Mouse (Mus musculus) erythroid progenitor cell, adult 5-6 weeks (primary cell): ENCODE measurements around the gene Gm9918. TPM values are rescaled to one million over a fixed set of nuclear protein-coding genes. Genes with fewer than 3 reads are reported as not detected.

Source experiments
- total RNA-seq, 2 experiments: library from RNA; stranded (forward) in 1 of 2; stranded (reverse) in 1 of 2; fragments of 150-400 nt in 1 of 2; fragments of 186-747, 209-891 nt in 1 of 2; gene quantifications; 2 replicates each; pipeline versions ENCODE4 v1.2.3 to v1.2.4; 2015 to 2017; ENCODE audit warnings: low replicate concordance in 2 of 2

Gene Gm9918
- total RNA-seq, 2 experiments from 2014 or later, result not detected

Other genes with a start within 250 kb of the Gm9918 start
- 1.7 TPM in 1 of 2 replicates, not detected in the other for gene Krt18, start 242.4 kb upstream of the Gm9918 start, total RNA-seq (2015; ENCODE audit: low replicate concordance)
- 0.26 TPM in 1 of 2 replicates, not detected in the other for gene Krt18, start 242.4 kb upstream of the Gm9918 start, total RNA-seq (2017; ENCODE audit: low replicate concordance)
- gene Eif4b, start 196.8 kb upstream of the Gm9918 start, total RNA-seq (2015; ENCODE audit: low replicate concordance), result 34.2 and 49.9 TPM in 2 replicates
- 89.8 and 92.8 TPM in 2 replicates for gene Eif4b, start 196.8 kb upstream of the Gm9918 start, total RNA-seq (2017; ENCODE audit: low replicate concordance)
- gene Tns2, start 170.2 kb upstream of the Gm9918 start, total RNA-seq (2015; ENCODE audit: low replicate concordance), result 0.36 TPM in 1 of 2 replicates, not detected in the other
- not detected in 2 replicates for gene Tns2, start 170.2 kb upstream of the Gm9918 start, total RNA-seq (2017; ENCODE audit: low replicate concordance)
- gene Spryd3, start 134.3 kb upstream of the Gm9918 start, total RNA-seq (2015; ENCODE audit: low replicate concordance), result 2.5 and 5.4 TPM in 2 replicates
- gene Spryd3, start 134.3 kb upstream of the Gm9918 start, total RNA-seq (2017; ENCODE audit: low replicate concordance), result 2.3 and 16.0 TPM in 2 replicates
- gene Igfbp6, start 126.2 kb upstream of the Gm9918 start, total RNA-seq (2015; ENCODE audit: low replicate concordance), result not detected in 2 replicates
- not detected in 2 replicates for gene Igfbp6, start 126.2 kb upstream of the Gm9918 start, total RNA-seq (2017; ENCODE audit: low replicate concordance)
- gene Soat2, start 120.0 kb upstream of the Gm9918 start, total RNA-seq (2015; ENCODE audit: low replicate concordance), result 1.1 and 5.0 TPM in 2 replicates
- gene Soat2, start 120.0 kb upstream of the Gm9918 start, total RNA-seq (2017; ENCODE audit: low replicate concordance), result 1.0 and 1.7 TPM in 2 replicates
- gene Zfp740, start 67.3 kb upstream of the Gm9918 start, total RNA-seq (2015; ENCODE audit: low replicate concordance), result 25.2 and 33.5 TPM in 2 replicates
- 30.5 and 52.6 TPM in 2 replicates for gene Zfp740, start 67.3 kb upstream of the Gm9918 start, total RNA-seq (2017; ENCODE audit: low replicate concordance)
- 8.3 and 23.9 TPM in 2 replicates for gene Csad, start 65.8 kb upstream of the Gm9918 start, total RNA-seq (2015; ENCODE audit: low replicate concordance)
- 6.3 and 27.2 TPM in 2 replicates for gene Csad, start 65.8 kb upstream of the Gm9918 start, total RNA-seq (2017; ENCODE audit: low replicate concordance)
- gene Itgb7, start 38.6 kb upstream of the Gm9918 start, total RNA-seq (2015; ENCODE audit: low replicate concordance), result 26.0 and 32.1 TPM in 2 replicates
- 21.8 and 32.8 TPM in 2 replicates for gene Itgb7, start 38.6 kb upstream of the Gm9918 start, total RNA-seq (2017; ENCODE audit: low replicate concordance)
- 4.6 and 9.4 TPM in 2 replicates for gene Rarg, start 13.0 kb upstream of the Gm9918 start, total RNA-seq (2015; ENCODE audit: low replicate concordance)
- gene Rarg, start 13.0 kb upstream of the Gm9918 start, total RNA-seq (2017; ENCODE audit: low replicate concordance), result 2.6 and 3.6 TPM in 2 replicates
- 8.8 and 19.1 TPM in 2 replicates for gene Mfsd5, start 8.9 kb downstream of the Gm9918 start, total RNA-seq (2015; ENCODE audit: low replicate concordance)
- 3.1 and 5.1 TPM in 2 replicates for gene Mfsd5, start 8.9 kb downstream of the Gm9918 start, total RNA-seq (2017; ENCODE audit: low replicate concordance)
- gene Espl1, start 25.7 kb downstream of the Gm9918 start, total RNA-seq (2015; ENCODE audit: low replicate concordance), result 145 and 158 TPM in 2 replicates
- 127 and 176 TPM in 2 replicates for gene Espl1, start 25.7 kb downstream of the Gm9918 start, total RNA-seq (2017; ENCODE audit: low replicate concordance)
- gene Pfdn5, start 55.6 kb downstream of the Gm9918 start, total RNA-seq (2015; ENCODE audit: low replicate concordance), result 121 and 130 TPM in 2 replicates
- gene Pfdn5, start 55.6 kb downstream of the Gm9918 start, total RNA-seq (2017; ENCODE audit: low replicate concordance), result 68.3 and 116 TPM in 2 replicates
- 27.8 and 39.0 TPM in 2 replicates for gene Myg1, start 61.1 kb downstream of the Gm9918 start, total RNA-seq (2015; ENCODE audit: low replicate concordance)
- gene Myg1, start 61.1 kb downstream of the Gm9918 start, total RNA-seq (2017; ENCODE audit: low replicate concordance), result 16.2 and 29.7 TPM in 2 replicates
- 41.9 and 51.5 TPM in 2 replicates for gene Aaas, start 80.2 kb downstream of the Gm9918 start, total RNA-seq (2015; ENCODE audit: low replicate concordance)
- gene Aaas, start 80.2 kb downstream of the Gm9918 start, total RNA-seq (2017; ENCODE audit: low replicate concordance), result 18.2 and 49.8 TPM in 2 replicates
- not detected in 2 replicates for gene Sp7, start 96.6 kb downstream of the Gm9918 start, total RNA-seq (2015; ENCODE audit: low replicate concordance)
- not detected in 2 replicates for gene Sp7, start 96.6 kb downstream of the Gm9918 start, total RNA-seq (2017; ENCODE audit: low replicate concordance)
- gene Sp1, start 135.6 kb downstream of the Gm9918 start, total RNA-seq (2015; ENCODE audit: low replicate concordance), result 80.5 and 94.1 TPM in 2 replicates
- gene Sp1, start 135.6 kb downstream of the Gm9918 start, total RNA-seq (2017; ENCODE audit: low replicate concordance), result 70.4 and 79.1 TPM in 2 replicates
- gene Amhr2, start 174.8 kb downstream of the Gm9918 start, total RNA-seq (2015; ENCODE audit: low replicate concordance), result not detected in 2 replicates
- gene Amhr2, start 174.8 kb downstream of the Gm9918 start, total RNA-seq (2017; ENCODE audit: low replicate concordance), result 3.6 TPM in 1 of 2 replicates, not detected in the other
- 45.4 and 56.6 TPM in 2 replicates for gene Prr13, start 188.5 kb downstream of the Gm9918 start, total RNA-seq (2015; ENCODE audit: low replicate concordance)
- gene Prr13, start 188.5 kb downstream of the Gm9918 start, total RNA-seq (2017; ENCODE audit: low replicate concordance), result 18.6 and 49.4 TPM in 2 replicates
- gene Pcbp2, start 200.0 kb downstream of the Gm9918 start, total RNA-seq (2015; ENCODE audit: low replicate concordance), result 405 and 484 TPM in 2 replicates
- gene Pcbp2, start 200.0 kb downstream of the Gm9918 start, total RNA-seq (2017; ENCODE audit: low replicate concordance), result 185 and 238 TPM in 2 replicates
- not detected in 2 replicates for gene Gm10337, start 233.2 kb downstream of the Gm9918 start, total RNA-seq (2015; ENCODE audit: low replicate concordance)
- gene Gm10337, start 233.2 kb downstream of the Gm9918 start, total RNA-seq (2017; ENCODE audit: low replicate concordance), result not detected in 2 replicates
- 0.72 TPM in 1 of 2 replicates, not detected in the other for gene Map3k12, start 246.5 kb downstream of the Gm9918 start, total RNA-seq (2015; ENCODE audit: low replicate concordance)
- 2.6 TPM in 1 of 2 replicates, not detected in the other for gene Map3k12, start 246.5 kb downstream of the Gm9918 start, total RNA-seq (2017; ENCODE audit: low replicate concordance)
- 11.5 and 19.7 TPM in 2 replicates for gene Tarbp2, start 247.6 kb downstream of the Gm9918 start, total RNA-seq (2015; ENCODE audit: low replicate concordance)
- gene Tarbp2, start 247.6 kb downstream of the Gm9918 start, total RNA-seq (2017; ENCODE audit: low replicate concordance), result 11.9 and 20.4 TPM in 2 replicates